Mouse (Mus musculus) lung, adult 2 months (tissue): Measurements from ENCODE around the gene Zbtb44.

Experiments
- CTCF ChIP-seq: fragments of 200-500 bp; IDR thresholded peaks from 2 replicates; pipeline ENCODE4 v1.5.1; 2011; ENCODE audit warnings: mild to moderate bottlenecking, low read length, control low read depth; ENCODE audit not compliant: insufficient read depth
- POLR2A ChIP-seq: fragments of 200-500 bp; IDR thresholded peaks from 2 replicates; pipeline ENCODE4 v1.6.1; 2011; ENCODE audit warnings: low read depth, mild to moderate bottlenecking, control low read depth, low read length, borderline replicate concordance; ENCODE audit errors: extremely low read depth

DNA sequence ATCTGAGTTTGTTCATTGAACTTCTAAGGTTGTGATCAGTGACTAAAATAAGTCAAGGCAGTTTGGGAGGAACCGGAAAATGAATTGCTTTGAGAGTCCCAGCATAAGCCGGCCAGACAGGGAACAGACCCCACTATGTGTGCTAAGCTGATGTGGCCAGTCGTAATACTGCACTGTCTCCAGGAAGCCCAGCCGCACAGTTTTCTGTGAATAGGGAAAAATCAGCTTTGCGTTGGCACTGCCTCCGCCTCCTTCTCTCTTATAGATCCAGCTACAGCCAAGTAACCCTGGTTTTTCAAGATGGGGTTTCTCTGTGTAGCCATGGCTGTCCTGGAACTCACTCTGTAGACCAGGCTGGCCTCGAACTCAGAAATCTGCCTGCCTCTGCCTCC lies 56.3 kb downstream of the Zbtb44 start:
- TF ChIP-seq POLR2A (no peak), CTCF (no peak)
